Mouse (Mus musculus): Measurements from ENCODE around the gene H1f0. TPM values are rescaled to one million over a fixed set of nuclear protein-coding genes. Genes with fewer than 3 reads are reported as not detected.

Gene H1f0
- polyA plus RNA-seq, 1 experiment from 2014 or later, result 576 TPM

- Histone ChIP-seq H3K4me2 (ENCODE audit: low read depth, low read length) (no peak overlapping the region), H3K9me3 (ENCODE audit: control insufficient read depth, low read length) (no peaks in the 10 kb centered on the region), H3K36me3 (ENCODE audit: control insufficient read depth, insufficient read depth, low read length) (peaks cover 43% of the 10 kb centered on the region), H3K27ac (ENCODE audit: low read length) (no peak overlapping the region), H3K4me3 (ENCODE audit: low read length) (no peak overlapping the region), H3K9ac (ENCODE audit: low read length) (no peak overlapping the region), H3K27me3 (ENCODE audit: control insufficient read depth, insufficient read depth, low read depth, low read length) (no peaks in the 10 kb centered on the region), H3K4me1 (replicated peaks; ENCODE audit: control insufficient read depth, insufficient read depth, low read length) (peaks cover 19% of the 10 kb centered on the region)
- 88% methylated on average over 14 of the region's 14 CpGs for WGBS
- ATAC-seq (ENCODE audit: low read depth), result no peak
Observed at GRCm38 (mm10) chr15:78989152-78990092, 38.8 kb upstream of the H1f0 start.

- no peak overlapping the region for H3K27ac ChIP-seq (ENCODE audit: low read length)
- H3K4me3 ChIP-seq (ENCODE audit: low read length), result no peak overlapping the region
- H3K9me3 ChIP-seq (ENCODE audit: control insufficient read depth, low read length), result no peaks in the 10 kb centered on the region
- H3K9ac ChIP-seq (ENCODE audit: low read length), result no peak overlapping the region
- peaks cover 13% of the 10 kb centered on the region for H3K4me1 ChIP-seq (replicated peaks; ENCODE audit: control insufficient read depth, insufficient read depth, low read length)
- no peak for ATAC-seq (ENCODE audit: low read depth)
- peaks cover 47% of the 10 kb centered on the region for H3K36me3 ChIP-seq (ENCODE audit: control insufficient read depth, insufficient read depth, low read length)
- 93% methylated on average over 9 of the region's 9 CpGs for WGBS
- H3K4me2 ChIP-seq (ENCODE audit: low read depth, low read length), result no peak overlapping the region
- H3K27me3 ChIP-seq (ENCODE audit: control insufficient read depth, insufficient read depth, low read depth, low read length), result no peaks in the 10 kb centered on the region
Observed at GRCm38 (mm10) chr15:78990093-78990463, 38.2 kb upstream of the H1f0 start.

GRCm38 (mm10) chr15:78990970-78991525 lies 37.2 kb upstream of the H1f0 start:
- no peak for ATAC-seq (ENCODE audit: low read depth)
- H3K4me3 ChIP-seq (ENCODE audit: low read length), result no peak overlapping the region
- 90% methylated on average over 25 of the region's 25 CpGs for WGBS
- H3K4me2 ChIP-seq (ENCODE audit: low read depth, low read length), result no peak overlapping the region
- no peak overlapping the region for H3K27ac ChIP-seq (ENCODE audit: low read length)
- no peaks in the 10 kb centered on the region for H3K27me3 ChIP-seq (ENCODE audit: control insufficient read depth, insufficient read depth, low read depth, low read length)
- peaks cover 47% of the 10 kb centered on the region for H3K36me3 ChIP-seq (ENCODE audit: control insufficient read depth, insufficient read depth, low read length)
- H3K9ac ChIP-seq (ENCODE audit: low read length), result no peak overlapping the region
- H3K9me3 ChIP-seq (ENCODE audit: control insufficient read depth, low read length), result no peaks in the 10 kb centered on the region
- peaks cover 12% of the 10 kb centered on the region for H3K4me1 ChIP-seq (replicated peaks; ENCODE audit: control insufficient read depth, insufficient read depth, low read length)

GRCm38 (mm10) chr15:78992235-78992634 lies 36.0 kb upstream of the H1f0 start:
- Histone ChIP-seq H3K36me3 (ENCODE audit: control insufficient read depth, insufficient read depth, low read length) (peaks cover 46% of the 10 kb centered on the region), H3K27ac (ENCODE audit: low read length) (no peak overlapping the region), H3K4me1 (replicated peaks; ENCODE audit: control insufficient read depth, insufficient read depth, low read length) (peaks cover 8% of the 10 kb centered on the region), H3K9me3 (ENCODE audit: control insufficient read depth, low read length) (no peaks in the 10 kb centered on the region), H3K4me3 (ENCODE audit: low read length) (no peak overlapping the region), H3K4me2 (ENCODE audit: low read depth, low read length) (no peak overlapping the region), H3K27me3 (ENCODE audit: control insufficient read depth, insufficient read depth, low read depth, low read length) (no peaks in the 10 kb centered on the region), H3K9ac (ENCODE audit: low read length) (no peak overlapping the region)
- no peak for ATAC-seq (ENCODE audit: low read depth)
- 92% methylated on average over 7 of the region's 7 CpGs for WGBS

- no peaks in the 10 kb centered on the region for H3K27me3 ChIP-seq (ENCODE audit: control insufficient read depth, insufficient read depth, low read depth, low read length)
Observed at GRCm38 (mm10) chr15:78992925-78993324, 35.3 kb upstream of the H1f0 start.

GRCm38 (mm10) chr15:78995916-78996315 lies 32.3 kb upstream of the H1f0 start:
- H3K9ac ChIP-seq (ENCODE audit: low read length), result no peak overlapping the region
- H3K36me3 ChIP-seq (ENCODE audit: control insufficient read depth, insufficient read depth, low read length), result peaks cover 43% of the 10 kb centered on the region
- H3K27me3 ChIP-seq (ENCODE audit: control insufficient read depth, insufficient read depth, low read depth, low read length), result no peaks in the 10 kb centered on the region
- no peak overlapping the region for H3K27ac ChIP-seq (ENCODE audit: low read length)
- no peak overlapping the region for H3K4me2 ChIP-seq (ENCODE audit: low read depth, low read length)
- ATAC-seq (ENCODE audit: low read depth), result no peak
- H3K4me1 ChIP-seq (replicated peaks; ENCODE audit: control insufficient read depth, insufficient read depth, low read length), result no peaks in the 10 kb centered on the region
- WGBS, result 88% methylated on average over 4 of the region's 4 CpGs
- no peak overlapping the region for H3K4me3 ChIP-seq (ENCODE audit: low read length)
- no peaks in the 10 kb centered on the region for H3K9me3 ChIP-seq (ENCODE audit: control insufficient read depth, low read length)

More at GRCm38 (mm10) chr15:78992925-78993324, 35.3 kb upstream of the H1f0 start:
- ATAC-seq (ENCODE audit: low read depth), result no peak
- H3K9me3 ChIP-seq (ENCODE audit: control insufficient read depth, low read length), result no peaks in the 10 kb centered on the region
- H3K4me3 ChIP-seq (ENCODE audit: low read length), result no peak overlapping the region
- peaks cover 8% of the 10 kb centered on the region for H3K4me1 ChIP-seq (replicated peaks; ENCODE audit: control insufficient read depth, insufficient read depth, low read length)
- H3K27ac ChIP-seq (ENCODE audit: low read length), result no peak overlapping the region
- no peak overlapping the region for H3K4me2 ChIP-seq (ENCODE audit: low read depth, low read length)
- WGBS, result 96% methylated on average over 24 of the region's 24 CpGs
- H3K36me3 ChIP-seq (ENCODE audit: control insufficient read depth, insufficient read depth, low read length), result peaks cover 46% of the 10 kb centered on the region
- H3K9ac ChIP-seq (ENCODE audit: low read length), result no peak overlapping the region

GRCm38 (mm10) chr15:78996663-78997062 lies 31.6 kb upstream of the H1f0 start:
- no peak for ATAC-seq (ENCODE audit: low read depth)
- H3K27me3 ChIP-seq (ENCODE audit: control insufficient read depth, insufficient read depth, low read depth, low read length), result no peaks in the 10 kb centered on the region
- no peak overlapping the region for H3K27ac ChIP-seq (ENCODE audit: low read length)
- H3K9me3 ChIP-seq (ENCODE audit: control insufficient read depth, low read length), result no peaks in the 10 kb centered on the region
- H3K36me3 ChIP-seq (ENCODE audit: control insufficient read depth, insufficient read depth, low read length), result peaks cover 41% of the 10 kb centered on the region
- 85% methylated on average over 3 of the region's 3 CpGs for WGBS
- H3K4me1 ChIP-seq (replicated peaks; ENCODE audit: control insufficient read depth, insufficient read depth, low read length), result no peaks in the 10 kb centered on the region
- H3K4me3 ChIP-seq (ENCODE audit: low read length), result no peak overlapping the region
- H3K4me2 ChIP-seq (ENCODE audit: low read depth, low read length), result no peak overlapping the region
- no peak overlapping the region for H3K9ac ChIP-seq (ENCODE audit: low read length)

GRCm38 (mm10) chr15:78998348-78998747 lies 29.9 kb upstream of the H1f0 start:
- H3K27me3 ChIP-seq (ENCODE audit: control insufficient read depth, insufficient read depth, low read depth, low read length), result no peaks in the 10 kb centered on the region
- no peak overlapping the region for H3K4me2 ChIP-seq (ENCODE audit: low read depth, low read length)
- H3K4me3 ChIP-seq (ENCODE audit: low read length), result no peak overlapping the region
- H3K36me3 ChIP-seq (ENCODE audit: control insufficient read depth, insufficient read depth, low read length), result peaks cover 33% of the 10 kb centered on the region
- H3K9me3 ChIP-seq (ENCODE audit: control insufficient read depth, low read length), result no peaks in the 10 kb centered on the region
- 61% methylated on average over 8 of the region's 8 CpGs for WGBS
- no peak for ATAC-seq (ENCODE audit: low read depth)
- no peaks in the 10 kb centered on the region for H3K4me1 ChIP-seq (replicated peaks; ENCODE audit: control insufficient read depth, insufficient read depth, low read length)
- H3K27ac ChIP-seq (ENCODE audit: low read length), result no peak overlapping the region
- H3K9ac ChIP-seq (ENCODE audit: low read length), result no peak overlapping the region

GRCm38 (mm10) chr15:78999586-78999985 lies 28.7 kb upstream of the H1f0 start:
- H3K4me1 ChIP-seq (replicated peaks; ENCODE audit: control insufficient read depth, insufficient read depth, low read length), result no peaks in the 10 kb centered on the region
- WGBS, result 70% methylated on average over 11 of the region's 11 CpGs
- H3K4me2 ChIP-seq (ENCODE audit: low read depth, low read length), result no peak overlapping the region

More at GRCm38 (mm10) chr15:78999586-78999985, 28.7 kb upstream of the H1f0 start:
- H3K36me3 ChIP-seq (ENCODE audit: control insufficient read depth, insufficient read depth, low read length), result peaks cover 24% of the 10 kb centered on the region
- H3K27ac ChIP-seq (ENCODE audit: low read length), result no peak overlapping the region
- H3K9me3 ChIP-seq (ENCODE audit: control insufficient read depth, low read length), result no peaks in the 10 kb centered on the region
- H3K9ac ChIP-seq (ENCODE audit: low read length), result no peak overlapping the region
- no peak overlapping the region for H3K4me3 ChIP-seq (ENCODE audit: low read length)
- H3K27me3 ChIP-seq (ENCODE audit: control insufficient read depth, insufficient read depth, low read depth, low read length), result no peaks in the 10 kb centered on the region
- ATAC-seq (ENCODE audit: low read depth), result no peak

Measured in lung, embryonic 16.5 days (tissue).